Mouse (Mus musculus) urinary bladder, adult 18-20 months (tissue): ENCODE measurements around the gene Evi5.

Source experiments
- DNase-seq, 2 experiments: peaks; one replicate each; pipeline ENCODE4 v3.0.0; 2022; ENCODE audit warnings: low spot score in 2 of 2, mixed read lengths in 2 of 2

The Evi5 gene

DNA sequence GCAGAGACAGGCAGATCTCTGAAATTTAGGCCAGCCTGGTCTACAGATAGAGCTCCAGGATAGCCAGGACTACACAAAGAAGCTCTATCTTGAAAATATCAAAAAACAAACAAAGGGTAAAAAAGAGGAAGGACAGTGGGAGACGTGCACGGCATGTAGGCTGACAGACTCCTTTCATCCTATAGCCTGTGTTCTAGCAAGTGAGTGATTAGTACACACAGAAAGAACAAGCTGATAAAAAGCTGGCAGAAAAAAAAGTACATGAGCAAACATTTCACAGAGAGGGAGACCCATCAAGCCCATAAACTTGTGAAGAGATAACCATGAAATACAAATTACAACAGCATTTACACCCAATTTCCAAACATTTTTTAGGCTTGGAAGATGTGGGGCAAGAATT lies 163.2 kb downstream of the Evi5 start:
- DNase-seq: no peak

DNA sequence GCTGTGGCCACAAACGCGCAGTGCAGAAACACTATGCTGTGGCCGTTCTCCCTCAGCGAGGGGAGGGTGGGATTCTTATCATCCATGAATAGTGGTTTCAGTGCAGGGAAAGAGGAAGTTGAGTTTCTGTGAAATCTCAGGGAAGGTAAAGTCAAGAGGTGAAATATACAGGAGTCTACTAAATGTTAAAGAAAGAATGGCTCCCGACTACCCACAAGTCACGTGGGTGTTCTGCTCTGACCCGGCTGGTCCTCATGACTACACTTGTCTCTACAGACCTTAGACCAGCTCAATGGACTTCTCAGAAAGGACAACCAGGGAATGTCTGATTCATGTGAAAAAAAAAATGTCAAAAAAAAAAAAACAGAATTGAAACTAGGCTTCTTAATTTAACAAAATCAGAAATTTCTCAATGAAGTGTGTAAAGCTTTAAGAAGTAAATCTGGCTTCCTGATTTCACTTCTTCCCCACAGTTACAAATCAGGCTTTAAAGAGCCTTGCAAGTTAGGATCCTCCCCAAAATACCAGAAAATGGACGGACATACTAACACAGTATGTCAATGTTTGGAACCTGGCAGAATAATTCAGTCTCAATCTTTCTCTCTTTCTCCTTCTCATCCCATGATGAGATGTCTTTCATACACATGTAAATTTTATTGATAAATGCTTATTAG lies 166.6 kb downstream of the Evi5 start:
- DNase-seq: no peak

DNA sequence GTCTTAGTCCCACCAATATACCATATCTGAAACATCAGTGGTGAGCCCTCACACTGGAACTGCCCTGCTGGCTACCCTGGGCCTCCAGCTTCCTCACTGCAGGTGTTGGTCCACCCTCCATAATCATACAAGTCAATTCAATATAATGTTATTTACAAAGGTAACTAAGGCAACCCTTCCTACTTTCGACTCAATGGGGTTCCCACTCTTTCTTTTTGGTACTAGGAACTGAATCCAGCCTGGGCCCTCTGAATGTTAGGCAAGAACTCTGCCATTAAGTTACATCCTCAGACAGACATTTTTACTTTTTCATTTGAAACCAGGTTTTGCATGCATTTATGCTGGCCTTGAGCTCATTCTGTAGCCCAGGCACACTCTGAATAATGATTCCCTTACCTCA lies 168.6 kb downstream of the Evi5 start:
- no peak for DNase-seq

DNA sequence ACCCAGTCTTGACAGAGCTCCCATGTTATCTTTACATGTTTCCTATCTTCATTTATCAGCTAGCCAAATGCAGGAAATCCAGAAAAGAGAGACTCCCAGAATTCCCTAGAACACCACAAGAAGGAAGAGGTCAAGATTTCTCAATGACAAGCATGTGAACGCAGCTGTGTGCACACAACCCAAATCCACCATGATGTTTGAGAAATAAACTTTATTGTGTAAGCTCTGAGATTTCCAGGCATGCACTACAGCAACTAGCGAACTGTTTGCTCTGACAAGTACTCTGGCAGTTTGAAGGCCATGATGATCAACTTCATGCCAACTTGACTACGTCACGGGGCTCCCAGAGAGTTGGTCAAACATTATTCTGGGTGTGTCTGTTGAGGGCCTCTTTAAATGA lies 169.2 kb downstream of the Evi5 start:
- DNase-seq: no peak

DNA sequence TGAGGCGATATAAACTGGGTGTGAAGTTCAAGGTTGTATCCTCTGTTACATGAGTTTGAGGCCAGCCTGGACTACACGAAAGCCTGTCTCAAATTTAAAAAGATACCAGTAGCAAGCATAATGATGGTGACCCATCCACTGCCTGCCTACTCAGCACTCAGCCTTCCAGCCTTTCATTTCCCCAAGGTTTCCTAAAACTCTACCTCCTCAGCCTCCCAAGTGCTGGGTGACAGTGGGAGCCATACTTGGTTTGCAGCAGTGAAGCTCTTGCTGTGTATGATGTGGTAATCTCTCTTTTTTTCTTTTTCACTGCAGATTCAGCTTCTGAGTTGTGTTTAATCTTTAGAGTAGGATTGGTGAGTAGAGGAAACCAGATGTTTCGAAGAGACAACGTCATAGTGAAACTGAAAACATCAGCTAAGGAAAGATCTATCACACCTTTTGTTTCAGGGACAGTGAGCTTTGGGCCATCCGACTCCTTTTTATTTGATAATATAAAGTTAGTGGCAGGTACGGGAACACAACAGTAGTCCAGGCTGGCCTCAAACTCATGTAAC lies 171.6 kb downstream of the Evi5 start:
- no peak for DNase-seq

DNA sequence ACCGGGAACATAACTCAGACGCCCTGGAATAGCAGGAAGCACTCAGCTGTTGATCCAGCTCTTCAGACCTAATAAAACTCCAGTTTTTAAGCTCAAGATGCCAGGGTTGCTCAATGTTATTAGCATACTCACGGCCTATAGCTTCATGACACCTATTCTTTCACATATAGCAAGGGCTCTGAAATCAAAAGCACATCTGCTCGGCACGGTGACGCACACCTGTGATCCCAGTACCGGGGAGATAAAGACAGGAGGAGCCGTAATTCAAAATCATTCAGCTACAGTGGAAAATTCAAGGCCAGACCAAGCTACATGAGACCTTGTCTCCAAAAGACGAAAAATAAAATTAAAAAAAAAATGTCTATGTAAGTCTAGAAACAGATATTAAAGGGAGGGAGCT lies 173.2 kb downstream of the Evi5 start:
- DNase-seq: no peak

DNA sequence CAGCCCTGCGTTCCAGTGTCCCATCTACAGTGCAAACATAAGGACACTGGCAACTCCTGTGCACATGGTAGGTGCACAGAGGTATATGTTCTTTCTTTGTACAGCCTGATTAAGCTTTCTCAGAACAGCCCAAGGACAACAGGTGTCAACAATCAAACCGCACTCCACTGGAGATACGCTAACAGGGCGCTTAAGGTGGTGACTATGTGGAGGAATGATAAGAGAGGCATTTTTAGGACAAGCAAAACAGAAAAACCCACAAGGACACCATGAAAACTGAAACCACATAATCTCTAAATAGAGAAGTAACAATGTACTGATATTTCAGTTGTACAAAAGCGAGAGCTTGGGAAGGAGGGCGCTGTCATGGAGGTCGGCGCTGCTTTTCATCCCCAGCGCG lies 174.0 kb downstream of the Evi5 start:
- no peak for DNase-seq

DNA sequence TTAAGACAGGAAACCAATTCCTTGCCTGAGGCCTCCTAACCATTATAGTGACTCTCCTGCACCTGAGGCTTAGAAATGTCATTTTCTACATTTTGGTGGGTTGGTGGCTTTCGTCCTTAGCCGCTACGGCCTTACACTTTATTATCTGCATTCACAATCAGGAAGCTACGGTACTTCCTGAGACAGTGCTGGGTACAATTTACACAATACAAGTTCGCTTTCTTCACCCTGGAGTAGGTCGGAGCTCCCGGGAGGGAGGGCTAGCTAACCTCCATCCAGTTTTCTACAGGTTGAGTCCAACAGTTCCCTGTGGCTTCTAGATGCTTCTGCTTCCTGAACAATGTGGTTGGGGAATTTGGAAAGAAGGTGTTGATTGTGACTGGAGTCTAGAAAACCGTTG lies 176.0 kb downstream of the Evi5 start:
- no peak for DNase-seq

DNA sequence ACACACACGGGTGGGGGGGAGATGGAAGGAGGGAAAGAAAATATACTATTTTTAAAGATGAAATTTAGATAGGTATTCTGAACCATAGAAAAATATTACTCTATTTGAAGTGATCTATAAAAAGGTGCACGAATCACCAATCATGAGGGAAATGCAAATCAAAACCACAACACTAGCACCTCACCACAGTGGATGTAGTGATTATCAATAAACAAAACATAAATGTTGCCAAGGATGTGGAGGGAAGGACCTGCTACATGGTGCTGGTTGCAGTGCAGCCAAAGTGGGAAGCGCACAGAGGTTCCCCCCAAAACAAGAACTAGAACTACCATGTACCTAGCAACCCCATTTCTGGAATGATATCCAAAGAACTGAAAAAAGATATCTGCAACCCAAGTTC lies 179.9 kb downstream of the Evi5 start:
- DNase-seq: no peak
